Mouse (Mus musculus) urinary bladder, postnatal 14 days (tissue): ENCODE results near the gene Ebf1.

Source experiments
- DNase-seq: peaks from one replicate; pipeline ENCODE4 v3.0.0; 2021; ENCODE audit warnings: low spot score

Ebf1 gene

DNA sequence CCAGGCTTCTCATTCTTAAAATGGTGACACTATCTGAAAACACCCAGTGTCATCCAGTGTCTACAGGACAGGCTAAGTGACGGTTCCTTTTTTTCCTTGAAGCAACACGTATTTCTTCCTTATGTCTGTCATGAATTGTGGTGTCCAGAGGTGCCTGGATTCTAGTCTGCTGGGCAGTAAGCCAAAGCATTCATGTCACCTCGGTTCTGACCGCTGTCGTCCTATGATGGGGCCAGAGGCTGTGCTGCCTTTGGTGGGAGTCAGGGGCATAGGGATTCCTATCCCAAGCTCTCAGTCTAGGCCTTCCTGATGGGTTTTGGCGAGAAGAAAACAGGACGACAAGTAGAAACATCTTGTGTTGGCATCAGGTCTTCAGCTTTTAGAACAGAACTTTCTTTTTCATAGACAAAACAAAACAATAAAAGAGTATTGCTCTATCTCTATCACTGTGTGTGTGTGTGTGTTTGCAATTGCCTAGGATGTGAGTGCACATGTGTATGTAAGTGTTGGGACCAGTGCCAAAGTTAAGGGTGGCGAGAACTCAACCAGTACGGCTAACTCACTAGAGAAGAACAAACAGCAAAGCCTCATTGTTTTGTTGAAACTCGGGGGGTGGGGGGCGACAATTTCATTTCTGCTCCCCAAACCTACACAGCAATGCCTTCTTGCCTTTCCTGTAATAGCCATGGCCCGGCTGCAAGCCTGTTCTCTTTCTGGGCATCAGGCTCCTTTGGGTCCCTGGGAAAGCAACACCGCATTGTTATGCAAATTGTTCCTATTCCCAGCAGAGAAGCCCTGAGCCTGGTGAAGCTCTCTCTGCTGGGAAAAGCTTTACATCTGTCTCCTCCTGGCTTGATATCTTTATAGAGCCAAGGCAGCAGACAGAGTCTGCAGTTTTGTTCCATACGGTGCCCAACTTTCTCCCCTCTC lies 224.3 kb downstream of the Ebf1 start:
- DNase-seq, result no peak

DNA sequence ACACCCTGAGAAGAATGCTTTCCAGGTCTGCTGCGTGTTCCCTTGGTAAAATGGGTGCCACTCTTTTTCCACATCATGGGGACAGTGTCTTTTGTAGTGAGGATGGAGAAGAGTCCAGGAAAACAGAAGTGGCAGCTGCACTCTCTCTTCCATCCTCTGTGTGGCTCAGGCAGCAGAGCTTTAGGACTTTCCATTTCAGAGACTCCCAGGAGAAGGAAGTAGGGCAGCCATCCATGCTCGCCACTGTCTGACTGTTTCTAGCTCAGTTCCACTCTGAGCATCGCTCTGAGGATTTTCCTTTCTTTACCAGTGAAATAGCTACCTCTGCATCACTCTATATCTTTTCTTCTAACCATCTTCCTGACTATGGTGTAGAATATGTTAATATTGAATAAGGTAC lies 234.8 kb downstream of the Ebf1 start:
- DNase-seq, result no peak

DNA sequence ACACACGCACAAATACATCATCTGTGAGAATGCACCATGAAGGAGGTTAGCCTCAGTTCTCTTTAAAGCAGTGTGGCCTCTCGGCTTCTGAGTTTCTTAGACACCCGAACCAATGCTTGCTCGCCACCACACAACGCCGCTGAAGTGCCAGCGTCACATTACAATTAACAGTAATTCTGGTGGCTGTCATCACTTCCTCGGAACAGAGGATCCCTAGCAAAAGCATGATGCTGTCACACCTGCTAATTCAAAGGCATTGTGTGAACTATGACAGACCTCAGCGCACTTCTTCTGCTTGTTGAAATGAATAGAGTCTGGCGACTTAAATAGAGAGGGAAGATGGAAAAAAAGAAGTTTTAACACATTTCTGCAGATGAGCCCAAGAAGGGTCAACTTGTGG lies 235.8 kb downstream of the Ebf1 start:
- DNase-seq, result no peak

DNA sequence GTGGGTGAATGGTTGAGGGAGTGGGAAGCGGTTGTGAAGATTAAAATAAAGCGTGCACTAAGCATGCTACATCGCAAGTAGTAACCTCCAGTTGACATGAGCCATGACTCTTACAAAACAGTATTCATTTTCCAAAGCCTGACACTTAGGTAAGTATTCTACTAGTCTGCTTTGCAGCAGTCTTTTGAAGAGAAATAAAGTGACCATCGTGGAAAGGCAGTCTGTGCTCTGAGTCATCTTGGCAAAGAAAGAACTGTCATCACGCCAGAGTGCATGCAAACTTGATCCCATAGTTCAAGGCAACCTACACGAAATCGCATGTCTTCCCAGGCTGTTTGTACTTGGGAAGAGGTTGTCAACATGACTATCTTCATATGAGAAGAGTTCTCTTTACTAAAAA lies 237.4 kb downstream of the Ebf1 start:
- no peak for DNase-seq

DNA sequence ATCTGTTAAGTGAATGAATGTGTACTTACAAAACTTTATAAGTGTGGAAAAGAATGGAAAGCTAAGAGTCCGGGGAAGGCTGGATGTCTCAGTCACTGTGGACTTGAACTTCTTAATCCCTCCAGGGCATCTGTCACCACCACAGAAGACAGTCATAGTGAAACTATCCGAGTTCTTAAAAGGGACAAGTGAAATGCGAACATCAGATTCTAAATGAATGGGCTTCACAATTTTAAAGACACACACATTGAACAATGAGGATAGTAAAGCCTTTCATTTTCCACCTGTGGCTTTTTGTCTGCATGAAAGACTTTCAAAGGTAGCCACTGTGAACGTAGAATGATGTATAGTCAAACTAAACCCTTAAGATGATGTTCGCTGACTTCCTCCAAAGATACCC lies 244.0 kb downstream of the Ebf1 start:
- DNase-seq, result no peak

DNA sequence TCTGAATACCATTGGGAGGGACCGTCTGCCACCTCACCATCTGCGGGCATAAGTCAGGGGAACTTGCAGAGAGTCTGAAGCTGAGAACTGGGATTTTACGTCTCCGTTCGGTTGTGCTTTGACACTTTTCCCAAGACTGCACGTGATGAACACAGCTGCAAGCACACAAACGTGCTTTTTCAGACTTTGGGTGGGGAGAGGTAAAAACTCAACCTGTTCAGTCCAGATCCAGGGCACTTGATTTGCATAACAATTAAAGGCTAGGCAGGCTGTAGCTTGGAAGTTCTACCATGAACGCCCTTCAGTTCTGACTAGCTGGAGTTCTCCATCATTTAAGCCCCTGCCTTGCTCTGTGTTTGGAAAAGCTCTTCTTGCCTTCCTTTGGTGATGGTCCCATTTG lies 246.8 kb downstream of the Ebf1 start:
- no peak for DNase-seq

DNA sequence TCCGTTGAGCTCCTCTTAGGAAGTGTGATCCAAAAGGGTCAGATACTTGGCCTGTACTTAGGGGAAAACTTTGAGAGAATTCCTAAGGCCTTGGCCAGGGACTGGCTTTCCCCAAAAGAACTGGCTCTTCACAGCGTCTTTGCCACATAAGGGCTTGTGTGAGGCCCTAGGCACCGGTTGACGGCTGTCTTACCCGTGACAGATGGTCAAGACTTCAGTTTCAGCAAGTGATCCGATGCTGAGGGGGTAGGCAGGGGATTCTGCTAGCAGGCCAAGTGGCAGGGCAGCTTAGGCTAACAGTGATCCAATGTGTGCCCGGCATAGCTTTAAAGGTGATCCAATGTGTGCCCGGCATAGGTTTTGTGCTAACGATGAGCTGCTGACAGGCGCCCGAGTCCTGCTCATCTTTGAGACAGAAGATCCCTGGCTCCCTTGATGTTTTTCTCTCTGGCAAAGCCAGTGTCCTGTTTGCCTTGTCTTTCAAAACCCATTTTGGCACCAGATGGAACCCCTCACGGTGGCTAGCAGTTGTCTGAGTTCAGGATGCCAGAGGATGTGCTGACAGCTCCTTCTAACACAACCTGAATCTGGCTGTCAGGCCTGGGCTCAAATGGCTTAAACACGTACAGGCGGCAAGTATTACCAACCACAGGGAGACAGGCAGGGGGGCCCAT lies 249.5 kb downstream of the Ebf1 start:
- no peak for DNase-seq

DNA sequence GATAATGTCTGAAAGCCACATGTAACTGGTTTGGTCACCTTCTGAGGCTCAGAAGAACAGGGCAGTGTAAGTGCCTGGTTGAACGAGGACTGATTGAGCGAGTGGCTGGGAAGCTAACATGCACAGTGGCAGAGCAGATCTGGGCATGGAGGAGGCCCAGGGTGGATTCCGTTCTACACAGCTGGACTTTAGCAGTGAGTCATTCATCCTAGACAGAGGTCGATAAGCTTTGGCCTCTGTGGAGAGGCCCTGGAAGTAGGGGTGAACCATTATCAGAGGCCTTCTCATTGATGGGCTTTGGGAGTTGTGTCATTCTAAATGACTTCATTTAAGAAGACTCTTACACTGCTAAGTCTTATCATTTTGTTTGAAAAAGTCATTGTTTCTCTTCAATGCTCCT lies 250.3 kb downstream of the Ebf1 start:
- no peak for DNase-seq

DNA sequence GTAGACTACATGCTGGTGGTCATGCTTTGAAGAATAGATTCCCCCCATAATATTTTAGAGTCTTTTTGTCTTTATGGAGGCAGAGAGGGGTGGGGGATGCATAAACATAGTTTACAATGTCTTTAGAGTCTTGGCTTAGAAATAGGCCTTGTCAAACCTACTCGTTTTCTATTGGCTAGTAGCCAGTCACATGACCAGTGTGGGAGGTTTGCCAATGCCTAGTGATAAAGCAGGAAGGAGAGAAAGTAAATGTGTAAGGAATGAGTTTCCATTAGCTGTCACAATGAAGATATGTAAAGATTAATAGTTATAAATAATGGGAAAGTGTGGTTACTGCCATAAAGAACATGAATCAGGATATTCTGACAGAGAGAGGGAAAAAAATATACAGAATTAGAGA lies 256.8 kb downstream of the Ebf1 start:
- DNase-seq, result no peak

DNA sequence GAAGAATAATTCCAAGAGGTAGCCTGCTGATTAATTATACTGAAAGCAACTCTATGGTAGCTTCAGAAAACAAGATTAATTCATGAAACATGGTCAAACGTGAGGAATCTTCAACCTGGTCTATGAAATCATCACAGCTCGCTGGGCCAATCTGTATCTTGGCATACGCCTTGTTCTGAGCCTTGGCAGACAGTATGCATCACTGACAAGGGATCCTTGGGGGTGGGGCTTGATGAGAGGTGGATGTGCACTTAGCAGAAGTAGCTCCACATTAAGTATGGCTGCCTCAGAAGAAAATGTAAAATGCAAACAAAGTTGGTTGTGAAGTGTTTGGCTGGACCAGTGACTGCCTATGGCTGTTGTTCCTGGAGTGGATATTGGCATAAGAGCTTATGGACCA lies 258.1 kb downstream of the Ebf1 start:
- DNase-seq, result no peak

DNA sequence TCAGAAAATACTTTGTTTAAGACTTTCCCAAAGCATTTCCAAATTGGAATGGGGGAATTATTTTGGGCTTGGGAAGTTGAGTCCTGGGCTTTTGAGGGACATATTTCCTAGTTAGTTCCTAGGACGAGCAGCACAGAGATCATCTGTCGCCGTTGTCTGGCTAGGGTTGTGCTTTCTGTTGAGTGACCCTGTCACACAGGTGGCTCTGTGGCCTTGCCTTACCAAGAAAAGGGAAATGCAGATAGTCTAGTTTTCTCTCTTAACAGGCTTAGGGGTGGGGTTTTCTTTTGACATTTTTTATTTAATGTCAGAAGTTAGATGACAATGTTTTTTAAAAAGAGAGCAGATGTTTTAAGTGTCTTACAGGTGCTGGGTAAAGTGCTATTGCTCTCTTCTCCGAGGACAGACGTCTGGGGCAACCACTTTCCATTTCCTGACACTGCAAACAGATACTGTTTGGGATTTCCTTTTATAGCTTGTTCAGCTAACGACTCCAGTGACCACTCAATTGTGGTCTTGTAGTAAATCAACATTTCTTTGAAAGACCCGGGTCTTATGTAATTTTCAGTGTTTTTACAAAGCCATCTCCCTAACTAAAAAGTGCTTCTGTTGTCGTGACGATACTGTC lies 264.1 kb downstream of the Ebf1 start:
- no peak for DNase-seq

DNA sequence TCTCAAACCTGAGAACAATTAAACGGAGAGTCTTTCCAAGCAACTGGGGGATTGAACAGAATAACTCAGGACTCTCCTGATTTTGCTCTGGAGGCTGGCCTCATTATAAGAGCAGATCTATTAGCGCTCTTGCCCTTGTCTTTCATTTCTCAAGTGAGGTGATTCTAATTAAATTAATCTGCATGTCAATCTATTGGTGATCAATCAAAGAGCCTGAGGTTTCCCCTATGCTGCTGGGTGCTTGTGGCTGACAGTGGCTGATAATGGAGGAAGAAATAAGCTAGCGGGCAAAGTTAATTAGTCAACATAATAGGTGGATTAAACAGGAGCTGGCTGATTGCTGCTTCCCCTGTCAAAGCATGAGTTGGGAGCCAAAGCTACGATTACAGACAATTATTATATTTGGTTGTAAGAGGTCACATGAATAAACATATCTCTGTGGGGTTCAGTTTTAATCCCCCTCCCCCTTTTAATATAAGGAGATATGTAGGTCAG lies 265.4 kb downstream of the Ebf1 start:
- no peak for DNase-seq

DNA sequence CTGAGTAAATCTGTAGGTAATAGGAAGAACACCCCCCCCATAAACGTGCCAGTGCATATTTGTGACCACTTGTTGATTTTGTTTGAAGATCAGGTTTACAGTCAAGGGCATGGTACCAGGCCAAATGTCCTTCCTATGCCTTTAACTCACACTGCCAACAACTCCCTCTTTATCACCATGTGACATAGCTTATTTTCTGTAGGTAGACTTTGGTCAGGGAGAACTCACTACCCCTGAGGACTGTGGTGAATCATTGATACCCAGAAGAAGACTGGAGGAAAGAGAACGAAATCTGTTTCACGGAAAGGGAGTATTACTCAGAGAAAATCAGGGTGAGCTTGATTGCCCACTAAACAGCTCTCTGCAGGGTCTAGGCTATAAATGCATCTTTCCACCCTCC lies 267.2 kb downstream of the Ebf1 start:
- no peak for DNase-seq

DNA sequence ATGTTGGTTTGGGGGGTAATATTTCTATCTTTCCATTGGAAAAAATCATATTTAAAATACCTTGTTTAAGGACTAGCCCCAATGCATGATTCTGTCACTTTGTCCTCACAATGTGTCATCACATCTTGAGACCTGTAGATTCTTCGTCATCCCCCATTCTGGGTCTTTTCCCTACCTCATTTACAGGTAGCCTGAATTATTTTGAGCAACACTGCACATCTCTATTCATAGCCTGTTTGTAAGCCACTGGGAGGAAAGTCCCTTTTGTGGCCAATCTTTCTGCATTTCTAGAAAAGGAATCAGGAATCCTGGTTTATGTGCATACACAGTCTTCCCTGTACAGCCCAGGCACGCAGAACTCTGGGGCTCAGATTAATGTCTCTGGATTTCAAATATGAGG lies 269.8 kb downstream of the Ebf1 start:
- no peak for DNase-seq

DNA sequence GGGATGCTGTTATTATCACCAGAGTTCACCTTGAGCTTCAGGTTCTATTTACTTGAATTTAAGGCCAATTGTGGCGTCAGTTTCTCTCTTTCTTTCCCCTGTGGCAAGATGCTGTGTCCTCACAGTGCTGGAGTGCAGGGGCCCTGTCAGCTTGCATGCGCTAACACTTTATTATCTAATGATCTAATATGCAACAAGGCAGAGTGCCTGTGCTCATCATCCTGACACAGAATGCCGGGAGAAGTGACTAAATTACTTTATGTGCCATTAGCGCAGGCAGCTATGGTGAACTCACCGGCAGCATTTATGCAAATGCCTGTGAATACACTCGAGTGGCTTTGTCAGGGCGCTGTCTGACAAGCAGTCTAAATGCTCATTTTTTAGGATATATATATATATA lies 270.6 kb downstream of the Ebf1 start:
- no peak for DNase-seq

DNA sequence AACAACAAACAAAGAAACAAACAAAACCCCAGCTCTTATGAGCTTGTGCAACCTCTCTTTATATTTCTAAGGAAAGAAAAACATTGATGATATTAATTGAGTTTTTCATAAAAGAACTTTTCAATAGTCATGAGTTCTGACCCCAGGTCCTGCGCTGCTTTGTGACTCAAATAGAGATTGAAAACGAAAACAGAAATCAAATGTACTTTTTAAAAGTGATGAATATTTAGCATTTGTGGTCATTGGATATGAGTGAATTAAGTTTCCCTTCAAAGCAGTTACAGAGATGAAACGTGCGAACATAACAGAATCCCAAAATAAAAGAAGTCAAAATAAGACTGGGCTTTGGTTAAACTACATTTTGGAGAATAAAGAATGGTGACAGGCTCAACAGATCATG lies 271.3 kb downstream of the Ebf1 start:
- no peak for DNase-seq

DNA sequence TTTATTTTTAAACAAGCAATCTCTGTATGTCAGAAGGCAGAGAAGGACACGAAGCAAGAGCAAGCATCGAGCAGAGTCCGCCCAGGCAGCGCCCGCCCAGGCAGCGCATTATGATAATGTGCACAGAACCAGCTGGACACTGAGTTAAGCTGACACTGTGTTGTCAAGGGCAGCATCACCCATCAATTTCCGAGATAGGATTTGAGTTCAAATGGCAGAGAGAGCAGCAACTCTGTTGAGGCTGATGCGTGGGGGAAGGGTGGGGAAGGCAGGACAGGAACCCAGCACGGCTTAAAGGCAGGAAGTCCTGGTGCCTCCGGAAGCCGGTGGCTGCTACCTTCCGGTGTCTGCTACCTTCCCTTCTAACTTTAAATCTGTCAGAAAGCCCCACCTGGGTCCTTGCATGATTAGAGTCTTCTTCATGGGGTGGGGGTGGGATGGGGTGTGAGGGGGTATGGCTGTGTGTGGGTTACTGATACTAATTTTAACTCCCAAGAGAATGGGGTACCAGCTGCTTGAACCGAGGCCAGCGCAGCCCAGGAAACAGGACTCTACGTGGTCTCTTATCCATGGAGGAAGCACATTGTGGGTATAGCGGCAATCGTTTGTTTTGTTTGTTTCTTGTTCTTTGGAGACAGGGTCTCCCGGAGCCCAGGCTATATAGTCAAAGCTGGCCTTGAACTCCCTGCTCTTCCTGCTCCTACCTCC lies 275.9 kb downstream of the Ebf1 start:
- DNase-seq, result no peak

DNA sequence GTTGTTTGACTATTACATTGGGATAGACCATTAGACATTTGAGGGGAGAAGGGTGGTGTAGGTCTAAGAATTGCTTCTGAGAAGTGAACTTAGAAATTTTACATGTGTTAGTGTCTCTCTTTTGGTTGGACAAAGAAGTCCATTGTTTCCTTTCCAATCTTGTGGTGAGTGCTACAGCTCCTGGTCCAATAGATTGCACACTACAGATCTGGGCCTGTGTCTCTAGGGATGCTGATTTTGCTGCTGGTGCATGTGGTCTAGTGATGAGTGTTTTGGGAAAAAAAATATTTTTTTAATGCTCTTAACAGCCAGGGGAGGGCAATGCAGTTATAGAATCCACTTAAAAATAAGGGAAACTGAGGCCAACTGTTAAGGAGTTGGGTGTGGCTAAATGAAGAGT lies 276.9 kb downstream of the Ebf1 start:
- DNase-seq, result no peak

DNA sequence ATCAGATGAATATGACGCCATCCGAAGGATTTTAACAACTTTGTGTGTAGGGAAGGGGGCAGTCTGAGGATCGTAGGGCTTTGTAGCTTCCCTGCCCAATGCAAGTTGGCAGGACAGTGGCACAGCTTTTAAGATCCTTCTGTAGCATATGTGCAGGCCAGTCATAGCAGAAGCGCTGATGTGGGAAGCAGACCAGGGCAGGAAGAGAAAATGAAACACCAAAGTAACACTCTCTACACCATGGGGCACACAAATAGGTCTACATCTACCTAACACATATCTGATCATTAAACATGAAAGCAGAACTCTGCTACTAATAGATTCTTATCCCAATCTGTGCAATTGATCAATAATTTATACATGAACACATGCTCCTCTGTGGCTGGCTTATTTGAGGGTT lies 277.7 kb downstream of the Ebf1 start:
- DNase-seq, result no peak

DNA sequence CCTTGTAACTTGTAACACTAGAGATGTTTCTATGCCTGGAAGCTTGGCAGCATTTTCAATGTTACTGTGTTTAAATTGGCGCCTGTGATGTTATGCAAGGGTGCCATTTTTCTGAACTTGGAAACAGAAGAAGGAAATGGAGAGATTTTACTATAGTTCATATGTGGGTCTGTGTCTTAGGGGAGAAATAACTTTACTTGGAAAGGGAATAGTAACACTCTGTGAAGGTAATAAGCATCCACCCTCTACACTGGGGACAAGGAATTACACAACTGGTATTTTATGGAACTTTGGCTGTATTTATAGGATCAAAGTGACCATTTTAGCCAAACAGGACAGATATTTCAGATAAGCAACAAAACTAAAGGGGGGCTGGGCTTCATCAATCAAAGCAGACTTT lies 278.8 kb downstream of the Ebf1 start:
- no peak for DNase-seq

DNA sequence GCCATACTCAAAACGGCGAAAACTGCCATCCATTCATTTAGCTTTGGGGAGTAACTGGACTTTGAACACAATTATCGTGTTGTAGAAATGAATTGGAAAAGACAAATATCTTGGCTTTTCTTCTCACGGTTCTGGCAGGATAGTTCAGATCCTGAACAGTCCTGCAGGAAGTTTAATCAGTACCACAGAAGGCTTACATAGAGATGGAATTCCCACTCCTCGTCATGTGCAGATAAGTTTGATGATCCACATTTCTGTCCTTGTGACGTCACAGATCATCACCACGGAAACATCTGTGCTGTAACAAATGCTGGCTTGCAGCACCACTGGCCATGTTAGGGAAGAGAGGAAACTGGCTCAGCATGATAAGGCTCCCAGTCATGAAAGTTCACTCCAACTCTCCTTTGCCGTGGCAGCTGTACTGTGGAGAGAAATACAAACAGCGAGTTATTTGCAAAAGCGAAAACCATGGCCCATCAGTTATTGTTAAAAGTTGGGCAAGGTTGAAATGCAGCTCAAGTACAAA lies 280.1 kb downstream of the Ebf1 start:
- no peak for DNase-seq

DNA sequence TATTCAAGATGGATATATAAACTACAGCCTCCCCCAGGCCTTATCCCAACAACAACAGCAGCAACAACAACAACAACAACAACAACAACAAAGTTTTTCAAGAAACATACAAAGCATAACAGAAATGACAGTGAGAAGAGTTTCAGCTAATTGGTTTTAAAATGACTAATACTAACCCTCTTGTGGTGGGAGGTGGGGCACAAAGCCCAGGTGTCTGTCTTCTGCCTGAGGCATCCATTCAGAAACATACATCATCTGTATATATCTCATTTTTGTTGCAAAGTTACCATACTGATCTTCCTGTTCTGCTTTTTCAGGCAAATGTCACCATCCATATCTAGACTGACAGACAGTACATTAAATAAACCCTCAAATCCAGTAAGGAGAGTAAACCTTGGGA lies 282.4 kb downstream of the Ebf1 start:
- DNase-seq, result no peak
